Mouse (Mus musculus) limb, embryonic 13.5 days (tissue): ENCODE data around the gene Hivep1. TPM values are rescaled to one million over a fixed set of nuclear protein-coding genes. Genes with fewer than 3 reads are reported as not detected.

ENCODE experiments used
- ATAC-seq: fragments of 200-750 bp; cut with Nextera tagmentation; 2 replicates; pipeline ENCODE4 v1.8.0; 2017; ENCODE audit warnings: low read depth, moderate number of reproducible peaks, moderate TSS enrichment; ENCODE audit not compliant: low FRiP score
- H3K27ac ChIP-seq: fragments of 300-500 bp; sonication (generic); 2 replicates; pipeline ENCODE4 v1.5.1; 2015; ENCODE audit warnings: inconsistent platforms, mild to moderate bottlenecking, moderate library complexity
- H3K27me3 ChIP-seq: fragments of 300-500 bp; sonication (generic); 2 replicates; pipeline ENCODE4 v1.6.1; 2015; ENCODE audit warnings: mild to moderate bottlenecking, inconsistent platforms
- H3K36me3 ChIP-seq: fragments of 300-500 bp; sonication (generic); 2 replicates; pipeline ENCODE4 v1.6.1; 2015; ENCODE audit warnings: inconsistent platforms, mild to moderate bottlenecking, moderate library complexity
- H3K4me1 ChIP-seq: fragments of 300-500 bp; sonication (generic); 2 replicates; pipeline ENCODE4 v1.6.1; 2015; ENCODE audit warnings: inconsistent platforms
- H3K4me2 ChIP-seq: fragments of 300-500 bp; sonication (generic); replicated peaks from 2 replicates; pipeline ENCODE4 v1.6.1; 2015; ENCODE audit warnings: inconsistent platforms, mild to moderate bottlenecking, moderate library complexity
- H3K4me3 ChIP-seq: fragments of 300-500 bp; sonication (generic); 2 replicates; pipeline ENCODE4 v1.5.1; 2015; ENCODE audit warnings: moderate library complexity, mild to moderate bottlenecking, inconsistent platforms
- H3K9ac ChIP-seq: fragments of 300-500 bp; sonication (generic); 2 replicates; pipeline ENCODE4 v1.6.1; 2015; ENCODE audit warnings: mild to moderate bottlenecking, inconsistent platforms
- H3K9me3 ChIP-seq: fragments of 300-500 bp; sonication (generic); 2 replicates; pipeline ENCODE4 v1.6.1; 2016; ENCODE audit warnings: inconsistent platforms
- WGBS: fragments of 180-500 bp; shearing (Covaris S2); methylation state at CpG from one replicate; pipeline ENCODE4 v1.1.7; 2015; 5-methylcytosine and 5-hydroxymethylcytosine counted together
- polyA plus RNA-seq: library from polyadenylated mRNA; unstranded; fragments of >200 nt; fragmentation: Nextera tagmentation; extraction: Ambion mirVana; gene quantifications from 2 replicates; pipeline ENCODE4 v1.2.1, GENCODE M21; 2015

Hivep1 gene
- polyA plus RNA-seq, 1 experiment from 2014 or later = 14.4 TPM

DNA sequence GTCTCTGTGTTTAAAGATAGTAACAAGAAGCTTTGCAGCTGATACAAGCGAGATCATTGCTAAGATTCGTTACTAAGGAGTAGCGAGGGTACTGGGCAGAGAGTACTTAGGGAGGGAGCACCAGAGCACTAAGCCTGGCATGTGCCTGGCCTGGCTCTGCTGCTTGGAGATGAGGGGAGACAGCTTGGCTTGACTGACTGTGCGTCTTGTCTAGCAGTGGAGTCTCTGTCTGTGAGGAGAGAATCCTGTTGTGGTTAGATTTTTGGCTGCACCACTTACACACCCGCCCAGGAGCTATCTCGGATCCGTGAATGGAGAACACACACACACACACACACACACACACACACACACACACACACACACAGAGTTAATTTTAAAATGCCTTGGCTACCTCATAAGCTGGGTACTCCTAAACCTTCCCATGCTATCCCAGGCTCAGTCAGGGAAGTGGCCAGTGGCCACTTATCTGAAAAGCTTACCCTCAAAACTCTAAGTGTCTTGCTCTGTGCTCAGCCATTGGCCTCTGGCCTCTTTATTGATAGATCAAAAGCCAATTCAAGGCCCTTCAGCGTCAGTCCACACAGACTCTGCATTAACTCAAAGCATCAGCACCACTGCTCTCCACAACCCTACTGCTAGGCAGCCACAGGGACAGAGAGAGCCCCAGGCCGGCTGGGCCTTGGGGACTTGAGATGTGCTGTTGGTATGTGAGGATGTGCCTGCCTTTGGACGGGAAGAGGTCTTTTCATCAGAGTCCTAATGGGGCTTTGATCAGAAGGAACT lies 28.5 kb downstream of the Hivep1 start:
- WGBS = 66% methylated on average over 10 of the region's 10 CpGs
- H3K36me3 ChIP-seq = peaks cover 19% of the 10 kb centered on the region
- H3K27me3 ChIP-seq = no peaks in the 10 kb centered on the region
- no peak overlapping the region for H3K4me2 ChIP-seq
- H3K9me3 ChIP-seq = no peaks in the 10 kb centered on the region
- H3K9ac ChIP-seq = no peak overlapping the region
- ATAC-seq = no peak
- H3K27ac ChIP-seq = no peak overlapping the region
- H3K4me1 ChIP-seq = peaks cover 14% of the 10 kb centered on the region; the same call in 1 of the 2 replicates
- H3K4me3 ChIP-seq = no peak overlapping the region

DNA sequence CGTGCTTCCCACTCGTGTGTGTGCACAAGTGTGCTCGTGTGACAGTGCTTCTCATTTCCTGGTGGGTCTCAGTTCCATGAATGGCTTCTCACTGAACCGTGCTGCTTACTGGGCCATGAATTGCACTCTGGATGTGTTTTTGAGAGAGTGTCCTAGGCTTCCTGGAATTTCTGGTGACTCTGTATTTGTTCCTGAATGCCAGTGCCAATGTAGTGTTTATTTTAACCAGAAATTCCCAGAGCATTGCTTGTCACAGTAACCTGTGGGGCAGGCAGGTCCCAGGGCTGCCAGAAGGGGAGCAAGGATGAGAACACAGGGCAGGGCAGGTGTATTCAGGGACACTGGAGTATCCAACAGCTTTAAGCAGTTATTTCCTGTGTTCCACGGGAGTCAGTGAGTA lies 36.5 kb downstream of the Hivep1 start:
- peaks cover 32% of the 10 kb centered on the region for H3K4me1 ChIP-seq
- H3K4me3 ChIP-seq = no peak overlapping the region
- no peaks in the 10 kb centered on the region for H3K9me3 ChIP-seq
- ATAC-seq = no peak
- 0 out of 2 replicates have a peak, but pooled peaks cover 5% of the 10 kb centered on the region for H3K27me3 ChIP-seq
- H3K27ac ChIP-seq = no peak overlapping the region
- H3K36me3 ChIP-seq = 0 out of 2 replicates have a peak, but pooled peaks cover 3% of the 10 kb centered on the region
- no peak overlapping the region for H3K9ac ChIP-seq
- WGBS = 75% methylated on average over 5 of the region's 5 CpGs
- H3K4me2 ChIP-seq = no peak overlapping the region

DNA sequence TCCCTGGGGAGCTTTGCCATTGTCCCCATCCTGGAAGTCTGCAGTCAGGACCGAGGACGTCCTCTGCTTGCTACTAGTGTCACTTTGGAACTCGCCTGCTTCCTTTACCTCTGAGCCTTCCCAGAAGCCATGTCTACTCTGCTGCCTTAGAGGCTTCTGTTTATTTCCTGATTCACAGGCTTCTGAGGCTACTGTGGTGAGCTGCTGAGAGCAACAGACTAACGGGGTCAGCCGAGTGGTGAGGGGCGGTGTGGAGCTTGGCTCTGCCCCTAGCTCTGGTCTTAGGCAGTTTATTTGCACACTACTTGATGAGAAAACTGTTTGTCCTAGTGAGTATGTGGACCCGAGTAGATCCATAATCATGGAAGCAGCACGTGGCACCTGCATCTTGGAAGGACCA lies 37.2 kb downstream of the Hivep1 start:
- Histone ChIP-seq H3K9ac (no peak overlapping the region), H3K4me3 (no peak overlapping the region)
- WGBS = 58% methylated on average over 8 of the region's 8 CpGs

DNA sequence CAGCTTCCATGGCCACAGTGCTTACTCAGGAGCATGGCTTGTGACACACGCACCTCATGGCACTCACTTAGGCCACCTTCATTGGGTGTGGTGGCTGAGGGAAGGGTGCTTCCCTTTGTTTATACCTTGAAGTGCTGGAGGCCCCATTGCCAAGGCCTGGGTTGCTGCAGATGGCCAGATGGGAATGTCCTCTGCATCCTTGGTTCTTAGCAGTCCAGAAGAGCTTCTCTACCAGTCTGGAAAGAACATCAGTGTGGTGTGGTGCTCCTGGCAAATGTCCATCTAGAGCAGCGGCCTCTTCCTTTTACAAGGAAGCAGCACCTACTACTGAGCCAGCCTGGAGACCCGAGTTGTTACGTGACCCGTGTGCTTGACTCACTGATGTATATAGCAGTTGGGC lies 38.9 kb downstream of the Hivep1 start:
- Histone ChIP-seq H3K4me1 (peaks cover 41% of the 10 kb centered on the region), H3K36me3 (0 out of 2 replicates have a peak, but pooled peaks cover 3% of the 10 kb centered on the region), H3K4me2 (no peak overlapping the region), H3K9ac (no peak overlapping the region), H3K4me3 (no peak overlapping the region), H3K27me3 (0 out of 2 replicates have a peak, but pooled peaks cover 5% of the 10 kb centered on the region), H3K27ac (no peak overlapping the region), H3K9me3 (no peaks in the 10 kb centered on the region)
- ATAC-seq = 0 out of 2 replicates have a peak, but pooled peaks have one; percentile 8
- WGBS = 73% methylated on average over 5 of the region's 5 CpGs

More for the DNA sequence above, 37.2 kb downstream of the Hivep1 start:
- Histone ChIP-seq H3K36me3 (0 out of 2 replicates have a peak, but pooled peaks cover 3% of the 10 kb centered on the region), H3K4me2 (no peak overlapping the region), H3K4me1 (peaks cover 38% of the 10 kb centered on the region), H3K27me3 (0 out of 2 replicates have a peak, but pooled peaks cover 5% of the 10 kb centered on the region), H3K9me3 (no peaks in the 10 kb centered on the region), H3K27ac (no peak overlapping the region)
- no peak for ATAC-seq

DNA sequence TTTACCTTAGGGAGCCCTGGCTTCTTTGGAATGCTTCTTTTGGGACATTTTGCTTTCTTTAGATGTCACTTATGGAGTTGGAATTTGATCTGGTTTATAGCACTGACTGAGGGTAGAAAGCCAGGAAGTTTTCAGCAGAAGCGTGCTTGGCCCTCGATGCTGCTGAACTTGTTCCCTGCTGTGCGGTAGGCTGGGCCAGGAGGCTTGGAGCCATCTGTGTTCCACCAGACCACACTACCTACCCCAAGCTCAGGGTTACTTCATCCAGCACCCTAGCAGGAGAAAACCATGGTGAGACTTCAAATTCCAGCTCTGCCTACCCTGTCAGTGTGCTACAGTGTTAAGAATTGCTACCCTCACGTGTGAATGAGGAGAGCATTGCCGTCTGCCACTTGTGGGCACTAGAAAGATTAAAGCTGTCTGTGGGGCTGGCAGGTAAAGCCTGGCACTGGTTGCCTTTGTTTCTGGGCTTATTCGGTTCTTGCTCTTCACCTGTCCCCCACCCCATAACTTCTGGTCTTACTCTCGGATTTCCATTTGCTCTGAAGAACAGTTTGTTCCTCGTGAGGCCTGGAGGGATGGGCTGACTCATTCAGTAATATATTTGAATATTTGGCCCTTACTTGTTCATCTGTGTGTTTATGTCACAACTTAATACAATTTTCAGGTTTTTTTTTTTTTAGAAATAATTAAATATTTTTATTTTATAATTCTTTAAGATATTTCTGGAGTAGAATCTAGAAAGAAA lies 40.7 kb downstream of the Hivep1 start:
- peak overlapping the region; percentile 44; the same call in 1 of the 2 replicates for H3K27ac ChIP-seq
- H3K9ac ChIP-seq = no peak overlapping the region
- H3K4me1 ChIP-seq = peaks cover 48% of the 10 kb centered on the region
- ATAC-seq = peak; percentile 54
- 0 out of 2 replicates have a peak, but pooled peaks cover 3% of the 10 kb centered on the region for H3K36me3 ChIP-seq
- H3K4me2 ChIP-seq = no peak overlapping the region
- WGBS = 28% methylated on average over 8 of the region's 8 CpGs
- no peak overlapping the region for H3K4me3 ChIP-seq
- H3K27me3 ChIP-seq = 0 out of 2 replicates have a peak, but pooled peaks cover 5% of the 10 kb centered on the region
- H3K9me3 ChIP-seq = no peaks in the 10 kb centered on the region

DNA sequence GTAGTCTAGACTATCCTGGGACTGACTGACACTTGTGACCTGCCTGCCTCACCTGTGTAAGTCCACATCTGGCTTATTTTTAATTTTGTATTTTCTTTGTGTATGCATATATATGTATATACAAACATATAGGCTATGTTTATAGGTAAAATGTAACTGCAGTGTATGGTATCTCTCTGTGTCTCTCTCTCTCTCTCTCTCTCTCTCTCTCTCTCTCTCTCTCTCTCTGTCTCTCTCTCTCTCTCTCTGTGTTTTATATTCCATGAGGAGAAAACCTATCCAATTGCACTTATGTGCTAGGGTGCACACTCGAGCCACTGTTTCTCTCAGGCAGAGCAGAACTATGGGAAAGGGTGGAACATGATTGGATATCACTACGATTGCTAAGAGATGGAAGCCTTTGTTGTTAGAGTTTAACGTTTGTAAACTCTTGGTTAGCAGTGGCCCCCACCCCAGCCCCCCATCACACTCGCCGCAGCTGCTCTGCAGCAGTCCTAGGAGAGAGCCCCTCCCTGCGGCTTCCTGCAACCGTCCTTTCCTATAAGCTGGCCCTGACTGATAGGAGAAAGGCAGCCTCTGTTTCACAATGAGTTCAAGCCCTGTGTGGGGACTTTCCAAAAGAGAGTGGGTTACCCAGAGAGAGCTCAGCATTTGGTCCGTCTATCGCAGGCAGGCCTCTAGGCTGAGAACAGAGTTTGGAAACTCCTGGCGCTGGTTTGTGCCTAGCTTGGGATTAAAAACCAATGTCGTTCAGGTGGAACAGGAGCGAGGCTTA lies 41.6 kb downstream of the Hivep1 start:
- no peak for ATAC-seq
- H3K4me3 ChIP-seq = no peak overlapping the region

DNA sequence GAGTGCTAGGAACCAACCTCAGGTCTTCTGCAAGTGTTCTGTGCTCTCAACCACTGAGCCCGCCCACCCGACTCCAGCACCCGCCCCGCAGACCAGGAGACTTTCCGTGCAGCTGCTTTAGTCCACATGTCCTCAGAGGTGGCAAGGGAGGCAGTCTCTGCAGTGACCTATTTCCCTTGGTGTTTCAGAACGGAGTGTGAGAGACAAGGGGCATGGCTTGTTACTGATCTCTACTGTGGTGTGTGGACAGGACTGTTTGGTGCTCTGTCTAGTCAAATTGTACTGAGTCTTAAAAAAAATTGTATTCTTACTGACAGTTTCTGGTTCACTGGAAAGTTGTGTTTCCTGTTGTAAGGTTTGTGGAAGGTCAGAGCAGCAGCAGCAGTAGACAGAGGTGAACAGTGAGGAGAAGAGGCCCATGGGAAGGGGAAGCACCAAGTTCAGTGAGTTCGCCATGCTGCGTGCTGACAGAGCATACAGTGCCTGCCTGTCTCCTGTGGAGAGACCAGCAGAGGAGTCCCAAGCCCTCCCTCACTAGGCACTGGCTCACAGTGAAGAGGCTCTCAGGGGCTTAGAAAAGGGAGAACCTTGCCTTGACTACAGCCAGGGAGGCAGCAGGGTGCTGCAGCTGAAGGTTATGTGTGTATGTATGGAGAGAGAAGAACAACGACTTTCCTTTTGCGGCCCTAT lies 44.1 kb downstream of the Hivep1 start:
- H3K27ac ChIP-seq = no peak overlapping the region
- H3K9ac ChIP-seq = no peak overlapping the region
- no peaks in the 10 kb centered on the region for H3K36me3 ChIP-seq
- no peak overlapping the region for H3K4me3 ChIP-seq
- peaks cover 34% of the 10 kb centered on the region for H3K4me1 ChIP-seq
- peaks cover 8% of the 10 kb centered on the region; the same call in 1 of the 2 replicates for H3K9me3 ChIP-seq
- no peak for ATAC-seq
- WGBS = 65% methylated on average over 10 of the region's 10 CpGs
- no peak overlapping the region for H3K4me2 ChIP-seq
- H3K27me3 ChIP-seq = no peaks in the 10 kb centered on the region

More for the DNA sequence above, 41.6 kb downstream of the Hivep1 start:
- 0 out of 2 replicates have a peak, but pooled peaks cover 5% of the 10 kb centered on the region for H3K27me3 ChIP-seq
- 60% methylated on average over 12 of the region's 12 CpGs for WGBS
- 0 out of 2 replicates have a peak, but pooled peaks cover 3% of the 10 kb centered on the region for H3K36me3 ChIP-seq
- peaks cover 6% of the 10 kb centered on the region; the same call in 1 of the 2 replicates for H3K9me3 ChIP-seq
- H3K4me2 ChIP-seq = no peak overlapping the region
- H3K27ac ChIP-seq = no peak overlapping the region
- H3K4me1 ChIP-seq = peaks cover 48% of the 10 kb centered on the region
- H3K9ac ChIP-seq = no peak overlapping the region

DNA sequence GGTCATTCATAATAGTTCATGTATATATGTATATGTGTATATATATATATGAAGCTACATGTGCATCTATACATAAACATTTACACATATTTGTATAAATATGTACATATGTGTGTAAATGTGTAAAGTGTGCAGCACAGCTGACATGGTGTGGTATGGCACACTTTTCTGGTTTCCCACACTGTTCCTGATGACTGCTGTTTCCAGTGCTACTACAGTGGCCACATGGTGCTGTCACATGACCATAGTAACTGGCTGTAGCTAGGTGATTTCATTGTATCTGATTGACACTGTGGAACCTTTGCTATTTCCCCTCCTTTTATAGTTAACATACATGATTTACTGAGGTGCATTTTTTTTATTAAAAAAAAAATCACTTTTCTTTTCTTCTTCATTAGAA lies 45.3 kb downstream of the Hivep1 start:
- H3K27me3 ChIP-seq = no peaks in the 10 kb centered on the region
- no peaks in the 10 kb centered on the region for H3K36me3 ChIP-seq
- no peak overlapping the region for H3K27ac ChIP-seq
- no peak overlapping the region for H3K9ac ChIP-seq
- H3K4me3 ChIP-seq = no peak overlapping the region
- no peak overlapping the region for H3K4me2 ChIP-seq
- peaks cover 39% of the 10 kb centered on the region for H3K4me1 ChIP-seq
- ATAC-seq = no peak
- H3K9me3 ChIP-seq = peaks cover 8% of the 10 kb centered on the region; the same call in 1 of the 2 replicates

DNA sequence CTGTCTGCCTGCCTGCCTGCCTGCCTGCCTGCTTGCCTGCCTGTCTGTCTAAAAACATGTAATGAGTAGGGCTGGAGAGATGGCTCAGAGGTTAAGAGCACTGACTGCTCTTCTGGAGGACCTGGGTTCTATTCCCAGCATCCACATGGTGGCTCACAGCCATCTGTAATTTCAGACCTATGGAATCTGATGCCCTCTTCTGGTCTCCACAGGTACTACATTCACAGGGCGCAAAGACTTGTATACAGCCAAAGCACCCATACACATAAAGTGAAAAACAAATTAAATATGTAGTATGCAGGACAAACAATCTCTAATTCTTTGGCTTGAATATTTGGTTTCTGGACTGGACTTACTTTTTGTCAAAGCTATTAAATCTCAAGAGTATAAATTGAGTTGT lies 46.7 kb downstream of the Hivep1 start:
- ATAC-seq = no peak
- no peak overlapping the region for H3K27ac ChIP-seq
- no peak overlapping the region for H3K4me3 ChIP-seq
- 90% methylated on average over 1 of the region's 1 CpGs for WGBS
- no peak overlapping the region for H3K4me2 ChIP-seq
- H3K9ac ChIP-seq = no peak overlapping the region
- H3K27me3 ChIP-seq = no peaks in the 10 kb centered on the region
- H3K9me3 ChIP-seq = peaks cover 8% of the 10 kb centered on the region; the same call in 1 of the 2 replicates
- no peaks in the 10 kb centered on the region for H3K36me3 ChIP-seq
- peaks cover 38% of the 10 kb centered on the region for H3K4me1 ChIP-seq

DNA sequence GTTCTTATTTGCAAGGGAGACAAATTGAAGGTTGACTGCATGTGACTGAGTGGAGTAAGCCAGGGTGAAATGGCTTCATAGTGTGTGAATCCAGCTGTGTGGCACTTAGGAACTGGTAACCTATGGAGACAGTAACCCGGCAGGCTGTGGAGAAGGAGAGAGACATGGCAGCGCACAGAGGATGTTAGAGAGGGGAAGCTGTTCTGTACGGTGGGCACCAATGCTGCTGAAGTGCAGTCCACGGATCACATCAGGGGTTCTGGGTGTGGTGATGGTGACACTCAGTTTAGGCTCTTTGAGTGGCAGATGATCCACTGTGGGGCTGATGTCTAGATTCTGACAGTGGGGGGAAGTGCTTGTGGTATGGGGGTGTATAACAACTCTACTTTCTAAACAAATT lies 47.7 kb downstream of the Hivep1 start:
- peaks cover 37% of the 10 kb centered on the region for H3K4me1 ChIP-seq
- H3K4me3 ChIP-seq = no peak overlapping the region
- no peak overlapping the region for H3K4me2 ChIP-seq
- no peak for ATAC-seq
- H3K27ac ChIP-seq = no peak overlapping the region
- no peak overlapping the region for H3K9ac ChIP-seq
- no peaks in the 10 kb centered on the region for H3K36me3 ChIP-seq
- WGBS = 91% methylated on average over 4 of the region's 4 CpGs
- peaks cover 8% of the 10 kb centered on the region; the same call in 1 of the 2 replicates for H3K9me3 ChIP-seq
- no peaks in the 10 kb centered on the region for H3K27me3 ChIP-seq
